Mouse (Mus musculus) midbrain, embryonic 13.5 days (tissue): ENCODE results near the gene Tubal3. TPM values are rescaled to one million over a fixed set of nuclear protein-coding genes. Genes with fewer than 3 reads are reported as not detected.

Experiments
- ATAC-seq: fragments of 200-750 bp; cut with Nextera tagmentation; 2 replicates; pipeline ENCODE4 v1.8.0; 2017; ENCODE audit warnings: mild to moderate bottlenecking, moderate TSS enrichment, moderate library complexity
- H3K27ac ChIP-seq: fragments of 300-500 bp; sonication (generic); 2 replicates; pipeline ENCODE4 v1.5.1; 2015; ENCODE audit warnings: inconsistent platforms, mild to moderate bottlenecking, moderate library complexity
- H3K27me3 ChIP-seq: fragments of 300-500 bp; sonication (generic); 2 replicates; pipeline ENCODE4 v1.6.1; 2015; ENCODE audit warnings: mild to moderate bottlenecking, inconsistent platforms
- H3K36me3 ChIP-seq: fragments of 300-500 bp; sonication (generic); 2 replicates; pipeline ENCODE4 v1.6.1; 2015; ENCODE audit warnings: mild to moderate bottlenecking, inconsistent platforms
- H3K4me1 ChIP-seq: fragments of 300-500 bp; sonication (generic); replicated peaks from 2 replicates; pipeline ENCODE4 v1.6.1; 2015; ENCODE audit warnings: inconsistent platforms
- H3K4me2 ChIP-seq: fragments of 300-500 bp; sonication (generic); replicated peaks from 2 replicates; pipeline ENCODE4 v1.6.1; 2015; ENCODE audit warnings: moderate library complexity, mild to moderate bottlenecking, inconsistent platforms
- H3K4me3 ChIP-seq: fragments of 300-500 bp; sonication (generic); replicated peaks from 2 replicates; pipeline ENCODE4 v1.5.1; 2015; ENCODE audit warnings: mild to moderate bottlenecking, inconsistent platforms
- H3K9ac ChIP-seq: fragments of 300-500 bp; sonication (generic); replicated peaks from 2 replicates; pipeline ENCODE4 v1.6.1; 2015; ENCODE audit warnings: mild to moderate bottlenecking, inconsistent platforms
- H3K9me3 ChIP-seq: fragments of 300-500 bp; sonication (generic); 2 replicates; pipeline ENCODE4 v1.6.1; 2016; ENCODE audit warnings: mild to moderate bottlenecking, inconsistent platforms
- WGBS: fragments of 180-500 bp; shearing (Covaris S2); methylation state at CpG from one replicate; pipeline ENCODE4 v1.1.7; 2015; 5-methylcytosine and 5-hydroxymethylcytosine counted together
- polyA plus RNA-seq: library from polyadenylated mRNA; unstranded; fragments of >200 nt; fragmentation: Nextera tagmentation; extraction: Ambion mirVana; gene quantifications from 2 replicates; pipeline ENCODE4 v1.2.1, GENCODE M21; 2015

Tubal3 gene
- polyA plus RNA-seq, result not detected in 2 replicates

GRCm38 (mm10) chr13:3917571-3918311, at the start of gene Tubal3, which contains the start of gene Net1:
Gene Tubal3, plus strand, starts transcription at chr13:3918274.
Gene Net1, minus strand, starts transcription at chr13:3918220.
- H3K36me3 ChIP-seq, result 0 out of 2 replicates have a peak, but pooled peaks cover 9% of the 10 kb centered on the region
- no peaks in the 10 kb centered on the region for H3K27me3 ChIP-seq
- H3K9me3 ChIP-seq, result no peaks in the 10 kb centered on the region
- ATAC-seq, result peak; percentile 98
- peak within 1 kb of the TSS; percentile 89 for H3K4me3 ChIP-seq
- H3K9ac ChIP-seq, result peak within 1 kb of the TSS; percentile 74
- peak within 1 kb of the TSS; percentile 60; the same call in 1 of the 2 replicates for H3K27ac ChIP-seq
- peaks cover 10% of the 10 kb centered on the region for H3K4me1 ChIP-seq
- WGBS, result under 1% methylated on average over 52 of the region's 52 CpGs
- H3K4me2 ChIP-seq, result peak within 1 kb of the TSS; percentile 81

- H3K4me1 ChIP-seq, result no peaks in the 10 kb centered on the region
- no peaks in the 10 kb centered on the region for H3K27me3 ChIP-seq
- no peak overlapping the region for H3K4me3 ChIP-seq
- no peak overlapping the region for H3K27ac ChIP-seq
- no peak overlapping the region for H3K9ac ChIP-seq
- no peaks in the 10 kb centered on the region for H3K9me3 ChIP-seq
- no peak overlapping the region for H3K4me2 ChIP-seq
- no peak for ATAC-seq
- no peaks in the 10 kb centered on the region for H3K36me3 ChIP-seq
These were observed 48.2 kb upstream of the Tubal3 start for GRCm38 (mm10) chr13:3869901-3870300.

GRCm38 (mm10) chr13:3872832-3873231, 45.2 kb upstream of the Tubal3 start:
- Histone ChIP-seq H3K4me2 (no peak overlapping the region), H3K9ac (no peak overlapping the region), H3K36me3 (no peaks in the 10 kb centered on the region), H3K4me1 (no peaks in the 10 kb centered on the region), H3K27me3 (no peaks in the 10 kb centered on the region), H3K4me3 (no peak overlapping the region), H3K9me3 (no peaks in the 10 kb centered on the region), H3K27ac (no peak overlapping the region)
- 95% methylated on average over 4 of the region's 4 CpGs for WGBS
- ATAC-seq, result no peak

- Histone ChIP-seq H3K4me1 (no peaks in the 10 kb centered on the region), H3K4me3 (no peak overlapping the region), H3K27me3 (no peaks in the 10 kb centered on the region), H3K9ac (no peak overlapping the region), H3K36me3 (peaks cover 3% of the 10 kb centered on the region), H3K9me3 (no peaks in the 10 kb centered on the region), H3K27ac (no peak overlapping the region), H3K4me2 (no peak overlapping the region)
- no peak for ATAC-seq
- 83% methylated on average over 6 of the region's 6 CpGs for WGBS
These were observed 41.6 kb upstream of the Tubal3 start for GRCm38 (mm10) chr13:3876448-3876847.

- Histone ChIP-seq H3K4me1 (no peaks in the 10 kb centered on the region), H3K4me2 (no peak overlapping the region), H3K36me3 (peaks cover 10% of the 10 kb centered on the region), H3K27me3 (no peaks in the 10 kb centered on the region), H3K9ac (no peak overlapping the region), H3K9me3 (no peaks in the 10 kb centered on the region), H3K27ac (no peak overlapping the region), H3K4me3 (no peak overlapping the region)
- ATAC-seq, result peak; percentile 24; the same call in 1 of the 2 replicates
- 71% methylated on average over 6 of the region's 6 CpGs for WGBS
These were observed 40.9 kb upstream of the Tubal3 start for GRCm38 (mm10) chr13:3877185-3877584.

GRCm38 (mm10) chr13:3877679-3878220, 40.3 kb upstream of the Tubal3 start:
- Histone ChIP-seq H3K9me3 (no peaks in the 10 kb centered on the region), H3K36me3 (peaks cover 10% of the 10 kb centered on the region), H3K4me3 (no peak overlapping the region), H3K9ac (no peak overlapping the region), H3K4me2 (no peak overlapping the region), H3K27me3 (no peaks in the 10 kb centered on the region), H3K4me1 (no peaks in the 10 kb centered on the region), H3K27ac (no peak overlapping the region)
- WGBS, result 37% methylated on average over 4 of the region's 4 CpGs
- no peak for ATAC-seq

GRCm38 (mm10) chr13:3886663-3887062, 31.4 kb upstream of the Tubal3 start:
- Histone ChIP-seq H3K9me3 (no peaks in the 10 kb centered on the region), H3K4me2 (no peak overlapping the region), H3K4me3 (no peak overlapping the region), H3K4me1 (no peaks in the 10 kb centered on the region), H3K36me3 (peaks cover 48% of the 10 kb centered on the region), H3K27ac (no peak overlapping the region), H3K9ac (no peak overlapping the region), H3K27me3 (no peaks in the 10 kb centered on the region)
- ATAC-seq, result no peak
- WGBS, result 95% methylated on average over 7 of the region's 7 CpGs

- H3K4me1 ChIP-seq, result peaks cover 5% of the 10 kb centered on the region; the same call in 1 of the 2 replicates
- H3K4me3 ChIP-seq, result no peak overlapping the region
- H3K36me3 ChIP-seq, result peaks cover 41% of the 10 kb centered on the region
- no peaks in the 10 kb centered on the region for H3K9me3 ChIP-seq
- WGBS, result 91% methylated on average over 3 of the region's 3 CpGs
- H3K27me3 ChIP-seq, result 0 out of 2 replicates have a peak, but pooled peaks cover 2% of the 10 kb centered on the region
- H3K27ac ChIP-seq, result no peak overlapping the region
- ATAC-seq, result no peak
- no peak overlapping the region for H3K4me2 ChIP-seq
- no peak overlapping the region for H3K9ac ChIP-seq
These were observed 29.0 kb upstream of the Tubal3 start for GRCm38 (mm10) chr13:3889111-3889510.

- peaks cover 5% of the 10 kb centered on the region; the same call in 1 of the 2 replicates for H3K4me1 ChIP-seq
- 0 out of 2 replicates have a peak, but pooled peaks cover 3% of the 10 kb centered on the region for H3K27me3 ChIP-seq
- WGBS, result 63% methylated on average over 8 of the region's 8 CpGs
- H3K36me3 ChIP-seq, result peaks cover 33% of the 10 kb centered on the region
- no peak overlapping the region for H3K4me3 ChIP-seq
- H3K27ac ChIP-seq, result no peak overlapping the region
- H3K4me2 ChIP-seq, result no peak overlapping the region
- H3K9me3 ChIP-seq, result no peaks in the 10 kb centered on the region
- ATAC-seq, result no peak
- no peak overlapping the region for H3K9ac ChIP-seq
These were observed 28.0 kb upstream of the Tubal3 start for GRCm38 (mm10) chr13:3890061-3890460.

- H3K27me3 ChIP-seq, result 0 out of 2 replicates have a peak, but pooled peaks cover 3% of the 10 kb centered on the region
- no peak overlapping the region for H3K4me2 ChIP-seq
- H3K9me3 ChIP-seq, result no peaks in the 10 kb centered on the region
- ATAC-seq, result no peak
- peaks cover 5% of the 10 kb centered on the region; the same call in 1 of the 2 replicates for H3K4me1 ChIP-seq
- H3K27ac ChIP-seq, result no peak overlapping the region
- no peak overlapping the region for H3K4me3 ChIP-seq
- 71% methylated on average over 8 of the region's 8 CpGs for WGBS
- peaks cover 18% of the 10 kb centered on the region for H3K36me3 ChIP-seq
- no peak overlapping the region for H3K9ac ChIP-seq
These were observed 26.5 kb upstream of the Tubal3 start for GRCm38 (mm10) chr13:3891479-3892087.

GRCm38 (mm10) chr13:3892601-3893000, 25.5 kb upstream of the Tubal3 start:
- Histone ChIP-seq H3K36me3 (peaks cover 8% of the 10 kb centered on the region), H3K27me3 (0 out of 2 replicates have a peak, but pooled peaks cover 3% of the 10 kb centered on the region), H3K9ac (no peak overlapping the region), H3K4me2 (peak overlapping the region; percentile 63), H3K9me3 (no peaks in the 10 kb centered on the region), H3K4me3 (peak overlapping the region; percentile 43), H3K4me1 (peaks cover 5% of the 10 kb centered on the region; the same call in 1 of the 2 replicates), H3K27ac (no peak overlapping the region)
- 23% methylated on average over 7 of the region's 7 CpGs for WGBS
- ATAC-seq, result no peak
